Mouse (Mus musculus): ENCODE data around the gene Gdf2. TPM values are rescaled to one million over a fixed set of nuclear protein-coding genes. Genes with fewer than 3 reads are reported as not detected.
A peak's percentile ranks its signal among the peaks of the same experiment; 100 is the strongest.

Gene Gdf2
- total and polyA plus RNA-seq, 3 experiments, result not detected

DNA sequence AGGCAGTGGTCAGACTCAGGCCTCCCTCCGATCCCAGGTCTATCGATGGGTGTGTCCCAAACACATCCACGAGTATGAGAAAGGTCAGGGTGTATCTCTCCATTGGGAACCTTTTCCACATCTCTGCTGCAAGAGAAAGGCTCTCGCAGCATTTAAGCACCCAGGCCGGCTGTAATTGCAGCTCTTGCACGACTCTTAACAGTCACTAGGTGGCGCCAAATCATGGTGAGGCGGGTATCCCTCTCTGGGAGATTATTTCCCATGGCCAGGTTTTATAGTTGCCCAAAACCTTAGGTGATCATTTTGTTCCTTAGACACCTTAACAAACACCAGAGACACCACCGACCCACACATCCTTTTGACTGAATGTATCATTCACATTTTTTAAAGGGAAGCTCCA lies 18.5 kb downstream of the Gdf2 start:
- TF ChIP-seq MXI1 (IDR thresholded peaks at IDR 0.05; ENCODE audit: low read depth, low read length) (no peak), TAL1 (IDR thresholded peaks at IDR 0.05; ENCODE audit: low read length) (no peak), RAD21 (IDR thresholded peaks at IDR 0.05; ENCODE audit: low read depth, low read length) (no peak), POLR2AphosphoS5 (IDR thresholded peaks at IDR 0.05; ENCODE audit: borderline replicate concordance, low read depth, low read length) (no peak), SIN3A (IDR thresholded peaks at IDR 0.05; ENCODE audit: low read length) (no peak), NRF1 (IDR thresholded peaks at IDR 0.05; ENCODE audit: insufficient read depth, low read depth, low read length, poor library complexity, severe bottlenecking) (no peak), MEF2A (IDR thresholded peaks at IDR 0.05; ENCODE audit: extremely low read depth, insufficient replicate concordance, low read depth, low read length, poor library complexity, severe bottlenecking) (no peak), CTCF (IDR thresholded peaks at IDR 0.05 in 2 of 3, conservative IDR thresholded peaks at IDR 0.05 in 1 of 3; ENCODE audit: control insufficient read depth in 1 of 3, insufficient read depth in 1 of 3, low read depth in 2 of 3, low read length in 3 of 3, poor library complexity in 1 of 3, severe bottlenecking in 1 of 3) (peak in 2 of 3 experiments; percentile 5 to 27; a peak in 2 of 6 replicates), MAFK (IDR thresholded peaks at IDR 0.05; ENCODE audit: borderline replicate concordance, low read depth, low read length) (no peak)
- Histone ChIP-seq H3K27me3 (ENCODE audit: control insufficient read depth in 1 of 2, insufficient read depth in 2 of 2, low read length in 2 of 2) (no peaks in the 10 kb centered on the region), H3K36me3 (ENCODE audit: control insufficient read depth in 1 of 2, insufficient read depth in 2 of 2, low read length in 2 of 2) (no peaks in the 10 kb centered on the region), H3K79me2 (ENCODE audit: control insufficient read depth, insufficient read depth, low read length, poor library complexity) (no peaks in the 10 kb centered on the region), H3K9ac (ENCODE audit: control insufficient read depth, low read depth, low read length, poor library complexity, severe bottlenecking) (no peak overlapping the region), H3K4me1 (ENCODE audit: control insufficient read depth in 1 of 2, insufficient read depth in 2 of 2, low read length in 2 of 2) (no peaks in the 10 kb centered on the region), H3K27ac (ENCODE audit: control insufficient read depth, low read depth, low read length) (no peak overlapping the region), H3K4me3 (ENCODE audit: control insufficient read depth in 1 of 2, insufficient read depth in 1 of 2, low read depth in 2 of 2, low read length in 2 of 2) (no peak overlapping the region), H3K9me3 (replicated peaks; ENCODE audit: insufficient read depth, low read length) (no peaks in the 10 kb centered on the region)
- DNase-seq (ENCODE audit: low read depth, low spot score), result no peak

DNA sequence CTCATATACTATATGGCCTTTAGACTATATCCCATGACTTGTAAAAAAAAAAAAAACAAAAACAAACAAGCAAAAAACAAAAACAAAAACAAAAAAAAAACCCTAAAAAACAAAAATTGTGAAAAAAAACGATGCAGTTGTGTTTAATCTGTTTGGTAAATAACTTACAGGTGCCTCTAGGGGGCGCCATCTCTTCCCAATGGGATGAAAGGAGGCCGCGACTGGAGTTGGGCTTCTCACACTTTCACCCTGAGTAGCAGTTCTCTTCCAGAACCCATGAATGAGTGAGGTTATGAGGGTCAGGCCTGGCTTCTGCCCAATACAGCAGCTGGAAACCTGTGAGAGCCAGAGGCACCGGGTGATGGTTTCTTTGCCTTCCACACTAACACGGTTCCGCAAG lies 24.8 kb downstream of the Gdf2 start:
- no peak for TF ChIP-seq MAFK (IDR thresholded peaks at IDR 0.05; ENCODE audit: borderline replicate concordance, low read depth, low read length)
- TF ChIP-seq ZKSCAN1 (IDR thresholded peaks at IDR 0.05; ENCODE audit: low read depth, low read length), result no peak
- TF ChIP-seq HCFC1 (IDR thresholded peaks at IDR 0.05; ENCODE audit: low read depth, low read length), result no peak
- no peak for TF ChIP-seq RCOR1 (IDR thresholded peaks at IDR 0.05; ENCODE audit: low read depth, low read length)
- H3K27ac ChIP-seq (ENCODE audit: control insufficient read depth, low read depth, low read length), result no peak overlapping the region
- no peak for DNase-seq (ENCODE audit: low read depth, low spot score)
- no peaks in the 10 kb centered on the region for H3K9me3 ChIP-seq (replicated peaks; ENCODE audit: insufficient read depth, low read length)
- no peaks in the 10 kb centered on the region for H3K4me1 ChIP-seq (ENCODE audit: control insufficient read depth in 1 of 2, insufficient read depth in 2 of 2, low read length in 2 of 2)
- no peaks in the 10 kb centered on the region for H3K27me3 ChIP-seq (ENCODE audit: control insufficient read depth in 1 of 2, insufficient read depth in 2 of 2, low read length in 2 of 2)
- H3K79me2 ChIP-seq (ENCODE audit: control insufficient read depth, insufficient read depth, low read length, poor library complexity), result no peaks in the 10 kb centered on the region
- H3K9ac ChIP-seq (ENCODE audit: control insufficient read depth, low read depth, low read length, poor library complexity, severe bottlenecking), result no peak overlapping the region
- H3K36me3 ChIP-seq (ENCODE audit: control insufficient read depth in 1 of 2, insufficient read depth in 2 of 2, low read length in 2 of 2), result no peaks in the 10 kb centered on the region
- no peak overlapping the region for H3K4me3 ChIP-seq (ENCODE audit: control insufficient read depth in 1 of 2, insufficient read depth in 1 of 2, low read depth in 2 of 2, low read length in 2 of 2)

DNA sequence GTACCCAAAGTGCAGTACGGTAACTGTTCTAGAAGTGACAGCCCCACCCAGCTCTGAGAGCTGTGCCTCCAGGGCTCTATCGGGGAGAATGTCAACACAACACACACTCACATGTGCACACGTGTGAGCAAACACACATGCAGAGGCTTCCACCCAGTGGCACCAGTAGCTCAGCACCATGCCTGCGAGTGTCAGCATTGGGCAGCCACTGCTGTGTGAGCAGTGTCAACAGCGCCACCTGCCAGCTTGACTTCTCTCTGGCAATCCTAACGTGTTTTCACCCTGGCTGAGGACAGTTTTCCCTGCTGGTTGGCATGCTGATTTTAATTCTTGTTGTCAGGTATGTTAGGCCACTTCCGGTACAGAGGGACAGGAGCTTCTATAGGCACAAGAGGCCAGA lies 31.8 kb downstream of the Gdf2 start:
- Histone ChIP-seq H3K79me2 (ENCODE audit: control insufficient read depth, insufficient read depth, low read length, poor library complexity) (no peaks in the 10 kb centered on the region), H3K27me3 (ENCODE audit: control insufficient read depth in 1 of 2, insufficient read depth in 2 of 2, low read length in 2 of 2) (no peaks in the 10 kb centered on the region), H3K9me3 (replicated peaks; ENCODE audit: insufficient read depth, low read length) (no peaks in the 10 kb centered on the region), H3K4me3 (ENCODE audit: control insufficient read depth in 1 of 2, insufficient read depth in 1 of 2, low read depth in 2 of 2, low read length in 2 of 2) (no peak overlapping the region), H3K27ac (ENCODE audit: control insufficient read depth, low read depth, low read length) (no peak overlapping the region), H3K9ac (ENCODE audit: control insufficient read depth, low read depth, low read length, poor library complexity, severe bottlenecking) (no peak overlapping the region), H3K4me1 (ENCODE audit: control insufficient read depth in 1 of 2, insufficient read depth in 2 of 2, low read length in 2 of 2) (no peaks in the 10 kb centered on the region), H3K36me3 (ENCODE audit: control insufficient read depth in 1 of 2, insufficient read depth in 2 of 2, low read length in 2 of 2) (no peaks in the 10 kb centered on the region)
- no peak for DNase-seq (ENCODE audit: low read depth, low spot score)
- TF ChIP-seq TAL1 (IDR thresholded peaks at IDR 0.05; ENCODE audit: low read length) (no peak), JUND (IDR thresholded peaks at IDR 0.05; ENCODE audit: low read depth, low read length) (no peak), USF1 (IDR thresholded peaks at IDR 0.05; ENCODE audit: low read depth, low read length) (no peak), USF2 (IDR thresholded peaks at IDR 0.05; ENCODE audit: borderline replicate concordance in 1 of 2, insufficient read depth in 1 of 2, low read depth in 1 of 2, low read length in 2 of 2) (no peak), SIN3A (IDR thresholded peaks at IDR 0.05; ENCODE audit: low read length) (no peak), ZNF384 (IDR thresholded peaks at IDR 0.05; ENCODE audit: low read depth, low read length) (no peak), UBTF (IDR thresholded peaks at IDR 0.05; ENCODE audit: borderline replicate concordance, insufficient read depth, low read depth, low read length) (no peak), NRF1 (IDR thresholded peaks at IDR 0.05; ENCODE audit: insufficient read depth, low read depth, low read length, poor library complexity, severe bottlenecking) (no peak), MAZ (IDR thresholded peaks at IDR 0.05; ENCODE audit: low read depth, low read length) (no peak), EP300 (IDR thresholded peaks at IDR 0.05; ENCODE audit: low read depth in 1 of 2, low read length in 2 of 2) (no peak), MYC (IDR thresholded peaks at IDR 0.05; ENCODE audit: low read depth, low read length) (no peak), SMC3 (IDR thresholded peaks at IDR 0.05; ENCODE audit: low read depth, low read length) (no peak), TCF12 (IDR thresholded peaks at IDR 0.05; ENCODE audit: low read depth, low read length) (no peak), MAFK (IDR thresholded peaks at IDR 0.05; ENCODE audit: borderline replicate concordance, low read depth, low read length) (no peak), RAD21 (IDR thresholded peaks at IDR 0.05; ENCODE audit: low read depth, low read length) (no peak)
